Comparison of ENCODE assay signal across 26 mouse cellular contexts in genomic region chr12:34820229-34820628, GRCm38 (mm10).
DNase-seq lines count a peak whose midpoint lies in the region; ATAC-seq and TF ChIP-seq lines count a peak whose summit lies in the region.
"Had no signal": no experiment of that assay in that cellular context is flagged by ENCODE, and none has a peak within 500 bp of the region (broad histone marks: within the 10 kb centered on the region; RNA-seq: fewer than 3 reads in every experiment).

No protein-coding gene starts in this region.

- H3K4me2 ChIP-seq in embryonic facial prominence, embryonic 11.5 days (ENCODE audit: low read depth, low read length): no peak overlapping the region
- H3K4me2 ChIP-seq in lung, embryonic 14.5 days: no peak overlapping the region
- no peak overlapping the region for H3K4me2 ChIP-seq in midbrain, embryonic 11.5 days
- H3K4me2 ChIP-seq in embryonic facial prominence, embryonic 14.5 days (ENCODE audit: low read depth, low read length): no peak overlapping the region
- H3K4me2 ChIP-seq: embryonic facial prominence, embryonic 13.5 days; forebrain, embryonic 13.5 days; heart, embryonic 11.5 days; hindbrain, embryonic 14.5 days had no signal

- no peak for TF ChIP-seq CTCF in lung, embryonic 14.5 days (IDR thresholded peaks at IDR 0.05; ENCODE audit: low read depth)

- no peaks in the 10 kb centered on the region for H3K9me3 ChIP-seq in embryonic facial prominence, embryonic 11.5 days (replicated peaks; ENCODE audit: control insufficient read depth, low read length)
- no peaks in the 10 kb centered on the region for H3K9me3 ChIP-seq in embryonic facial prominence, embryonic 10.5 days
- H3K9me3 ChIP-seq in lung, embryonic 14.5 days (ENCODE audit: low read depth, low read length): no peaks in the 10 kb centered on the region
- H3K9me3 ChIP-seq in midbrain, embryonic 11.5 days (ENCODE audit: control insufficient read depth, low read length): no peaks in the 10 kb centered on the region
- no peaks in the 10 kb centered on the region for H3K9me3 ChIP-seq in midbrain, embryonic 10.5 days (replicated peaks)
- H3K9me3 ChIP-seq in embryonic facial prominence, embryonic 14.5 days (ENCODE audit: control insufficient read depth, low read length): no peaks in the 10 kb centered on the region
- H3K9me3 ChIP-seq: embryonic facial prominence, embryonic 13.5 days; forebrain, embryonic 10.5 days; forebrain, embryonic 13.5 days had no signal

- DNase-seq in embryonic facial prominence, embryonic 11.5 days (ENCODE audit: low spot score): peak; percentile 23
- no peak for DNase-seq in embryonic facial prominence, embryonic 10.5 days (ENCODE audit: low spot score)
- peak; percentile 39 for DNase-seq in lung, embryonic 14.5 days
- no peak for DNase-seq in lung, postnatal 14 days
- DNase-seq in midbrain, embryonic 11.5 days (ENCODE audit: low spot score, missing footprints): peak; percentile 26
- DNase-seq in midbrain, embryonic 10.5 days (ENCODE audit: low spot score): no peak
- DNase-seq in embryonic facial prominence, embryonic 14.5 days (ENCODE audit: low spot score): peak; percentile 45
- DNase-seq: adrenal gland, postnatal 10 days; adrenal gland, postnatal 36 days; cerebellum, adult 18-20 months; cerebellum, adult 9-10 months; cerebellum, postnatal 14 days; gastrocnemius, adult 2 months; gastrocnemius, postnatal 14 days; heart, adult 11 months had no signal

- 40% methylated on average over 6 of the region's 6 CpGs for WGBS in embryonic facial prominence, embryonic 11.5 days
- WGBS in embryonic facial prominence, embryonic 10.5 days: 52% methylated on average over 6 of the region's 6 CpGs
- WGBS in lung, embryonic 14.5 days: 35% methylated on average over 6 of the region's 6 CpGs
- 78% methylated on average over 6 of the region's 6 CpGs for WGBS in midbrain, embryonic 11.5 days
- WGBS in midbrain, embryonic 10.5 days: 78% methylated on average over 6 of the region's 6 CpGs
- WGBS in embryonic facial prominence, embryonic 14.5 days: 50% methylated on average over 6 of the region's 6 CpGs

- H3K4me1 ChIP-seq in embryonic facial prominence, embryonic 11.5 days (ENCODE audit: control insufficient read depth, insufficient read depth, low read length): no peaks in the 10 kb centered on the region
- H3K4me1 ChIP-seq in embryonic facial prominence, embryonic 10.5 days: peaks cover 7% of the 10 kb centered on the region
- H3K4me1 ChIP-seq in lung, embryonic 14.5 days (ENCODE audit: insufficient read depth): no peaks in the 10 kb centered on the region
- H3K4me1 ChIP-seq in midbrain, embryonic 11.5 days (ENCODE audit: control insufficient read depth, insufficient read depth, low read length): no peaks in the 10 kb centered on the region
- no peaks in the 10 kb centered on the region for H3K4me1 ChIP-seq in midbrain, embryonic 10.5 days
- H3K4me1 ChIP-seq in embryonic facial prominence, embryonic 14.5 days (ENCODE audit: control insufficient read depth, insufficient read depth, low read length): peaks cover 6% of the 10 kb centered on the region; the same call in 1 of the 2 replicates
- H3K4me1 ChIP-seq: embryonic facial prominence, embryonic 13.5 days; forebrain, embryonic 13.5 days had no signal

- no peaks in the 10 kb centered on the region for H3K36me3 ChIP-seq in embryonic facial prominence, embryonic 11.5 days (replicated peaks; ENCODE audit: control insufficient read depth, insufficient read depth, low read depth, low read length)
- H3K36me3 ChIP-seq in embryonic facial prominence, embryonic 10.5 days (replicated peaks): no peaks in the 10 kb centered on the region
- no peaks in the 10 kb centered on the region for H3K36me3 ChIP-seq in lung, embryonic 14.5 days (ENCODE audit: insufficient read depth)
- H3K36me3 ChIP-seq in midbrain, embryonic 11.5 days (ENCODE audit: control insufficient read depth, insufficient read depth, low read length): no peaks in the 10 kb centered on the region
- no peaks in the 10 kb centered on the region for H3K36me3 ChIP-seq in midbrain, embryonic 10.5 days
- no peaks in the 10 kb centered on the region for H3K36me3 ChIP-seq in embryonic facial prominence, embryonic 14.5 days (ENCODE audit: control insufficient read depth, insufficient read depth, low read length)
- H3K36me3 ChIP-seq: embryonic facial prominence, embryonic 13.5 days; forebrain, embryonic 10.5 days; G1E had no signal

- no peak for ATAC-seq in embryonic facial prominence, embryonic 11.5 days (replicated peaks; ENCODE audit: insufficient number of reproducible peaks, low FRiP score, low TSS enrichment, low read depth)
- no peak; the same call in 1 of the 2 replicates for ATAC-seq in lung, embryonic 14.5 days (ENCODE audit: insufficient read depth)
- ATAC-seq in midbrain, embryonic 11.5 days (ENCODE audit: low FRiP score): no peak
- ATAC-seq in embryonic facial prominence, embryonic 14.5 days (ENCODE audit: low read depth): peak; percentile 86; the same call in 1 of the 2 replicates
- no peak for ATAC-seq in CD4-positive, CD25-positive, alpha-beta regulatory T cell, adult 4 months
- ATAC-seq: forebrain, embryonic 13.5 days; forebrain, embryonic 16.5 days; hindbrain, postnatal 0 days; Patski had no signal

- H3K4me3 ChIP-seq in embryonic facial prominence, embryonic 11.5 days (ENCODE audit: low read depth, low read length): no peak overlapping the region
- no peak overlapping the region for H3K4me3 ChIP-seq in embryonic facial prominence, embryonic 10.5 days
- no peak overlapping the region for H3K4me3 ChIP-seq in lung, embryonic 14.5 days (ENCODE audit: low read depth, low read length)
- no peak overlapping the region for H3K4me3 ChIP-seq in midbrain, embryonic 11.5 days (ENCODE audit: low read depth, low read length)
- no peak overlapping the region for H3K4me3 ChIP-seq in midbrain, embryonic 10.5 days
- H3K4me3 ChIP-seq in embryonic facial prominence, embryonic 14.5 days (ENCODE audit: low read depth, low read length): no peak overlapping the region
- H3K4me3 ChIP-seq: embryonic facial prominence, embryonic 13.5 days; forebrain, embryonic 10.5 days; forebrain, embryonic 13.5 days; gastrocnemius, adult 2 months had no signal

- no peaks in the 10 kb centered on the region for H3K27me3 ChIP-seq in embryonic facial prominence, embryonic 11.5 days (ENCODE audit: control insufficient read depth, insufficient read depth, low read length)
- no peaks in the 10 kb centered on the region for H3K27me3 ChIP-seq in embryonic facial prominence, embryonic 10.5 days (replicated peaks; ENCODE audit: low read depth, poor library complexity, severe bottlenecking)
- no peaks in the 10 kb centered on the region for H3K27me3 ChIP-seq in lung, embryonic 14.5 days (ENCODE audit: insufficient read depth, low read length)
- no peaks in the 10 kb centered on the region for H3K27me3 ChIP-seq in midbrain, embryonic 11.5 days (ENCODE audit: control insufficient read depth, insufficient read depth, low read length)
- no peaks in the 10 kb centered on the region for H3K27me3 ChIP-seq in midbrain, embryonic 10.5 days (ENCODE audit: low read depth, poor library complexity, severe bottlenecking)
- H3K27me3 ChIP-seq in embryonic facial prominence, embryonic 14.5 days (replicated peaks; ENCODE audit: control insufficient read depth, insufficient read depth, low read length): no peaks in the 10 kb centered on the region
- H3K27me3 ChIP-seq: CH12.LX; embryonic facial prominence, embryonic 13.5 days; forebrain, embryonic 13.5 days had no signal

- no peak overlapping the region for H3K27ac ChIP-seq in embryonic facial prominence, embryonic 11.5 days (replicated peaks; ENCODE audit: low read depth, low read length)
- no peak overlapping the region for H3K27ac ChIP-seq in embryonic facial prominence, embryonic 10.5 days (replicated peaks)
- H3K27ac ChIP-seq in lung, embryonic 14.5 days (ENCODE audit: low read depth): no peak overlapping the region
- no peak overlapping the region for H3K27ac ChIP-seq in midbrain, embryonic 11.5 days (ENCODE audit: low read depth, low read length)
- H3K27ac ChIP-seq in midbrain, embryonic 10.5 days (replicated peaks): no peak overlapping the region
- H3K27ac ChIP-seq in embryonic facial prominence, embryonic 14.5 days (replicated peaks; ENCODE audit: low read depth, low read length): no peak overlapping the region
- H3K27ac ChIP-seq: embryonic facial prominence, embryonic 13.5 days; forebrain, embryonic 10.5 days; forebrain, embryonic 13.5 days; gastrocnemius, adult 2 months; hindbrain, embryonic 14.5 days; hindbrain, postnatal 0 days had no signal

- no peak overlapping the region for H3K9ac ChIP-seq in embryonic facial prominence, embryonic 11.5 days (replicated peaks; ENCODE audit: low read length)
- no peak overlapping the region for H3K9ac ChIP-seq in lung, embryonic 14.5 days
- H3K9ac ChIP-seq in midbrain, embryonic 11.5 days (ENCODE audit: low read length): no peak overlapping the region
- H3K9ac ChIP-seq in embryonic facial prominence, embryonic 14.5 days (ENCODE audit: low read depth, low read length): no peak overlapping the region
- H3K9ac ChIP-seq: embryonic facial prominence, embryonic 13.5 days; forebrain, embryonic 13.5 days; hindbrain, embryonic 14.5 days had no signal

Comparison
In these comparisons a context has a peak if more than half of its experiments do, and no peak if none do; other contexts are left out.
1. DNase-seq: peak in embryonic facial prominence, embryonic 11.5 days (single experiment), lung, embryonic 14.5 days (single experiment), midbrain, embryonic 11.5 days (single experiment) and embryonic facial prominence, embryonic 14.5 days (single experiment); none in embryonic facial prominence, embryonic 10.5 days (single experiment), lung, postnatal 14 days (single experiment) and midbrain, embryonic 10.5 days (single experiment).